13 mouse cellular contexts compared by ENCODE assay signal in the genomic region with DNA sequence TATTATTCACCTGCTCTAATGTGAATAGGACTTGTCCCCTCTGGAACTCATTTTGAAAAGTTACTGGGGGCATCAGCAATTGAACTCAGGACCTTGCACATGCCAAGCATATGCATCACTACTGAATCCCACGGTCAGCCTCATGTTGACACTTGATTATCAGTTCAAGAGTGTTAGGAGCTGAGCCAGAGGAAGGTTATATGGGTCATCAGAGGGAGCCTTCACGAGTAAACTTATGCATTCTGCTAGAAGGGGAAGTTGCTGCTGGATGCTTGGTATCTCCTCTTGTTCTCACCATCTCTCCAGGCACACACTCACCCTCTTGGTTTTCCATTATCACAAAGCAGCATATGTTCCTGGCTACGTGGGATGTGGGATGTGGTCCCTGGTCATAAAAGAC. TPM values are rescaled to one million over a fixed set of nuclear protein-coding genes. Genes with fewer than 3 reads are reported as not detected.
A peak's percentile ranks its signal among the peaks of the same experiment; 100 is the strongest.
DNase-seq lines count a peak whose midpoint lies in the region; ATAC-seq and TF ChIP-seq lines count a peak whose summit lies in the region.
"Had no signal": no experiment of that assay in that cellular context is flagged by ENCODE, and none has a peak within 500 bp of the region (broad histone marks: within the 10 kb centered on the region; RNA-seq: fewer than 3 reads in every experiment).

No protein-coding gene starts in this region.

- 8% methylated on average over 3 of the region's 3 CpGs for WGBS in forebrain, embryonic 15.5 days
- 31% methylated on average over 3 of the region's 3 CpGs for WGBS in lung, adult 2 months
- WGBS in heart, embryonic 10.5 days: 19% methylated on average over 3 of the region's 3 CpGs

- no peaks in the 10 kb centered on the region for H3K27me3 ChIP-seq in forebrain, embryonic 15.5 days
- no peaks in the 10 kb centered on the region for H3K27me3 ChIP-seq in heart, embryonic 10.5 days (ENCODE audit: insufficient read depth, poor library complexity, severe bottlenecking)
- H3K27me3 ChIP-seq: embryonic facial prominence, embryonic 15.5 days had no signal

- H3K4me1 ChIP-seq in forebrain, embryonic 15.5 days: peaks cover 22% of the 10 kb centered on the region
- H3K4me1 ChIP-seq in lung, adult 2 months (ENCODE audit: control insufficient read depth, insufficient read depth, low read length): no peaks in the 10 kb centered on the region
- peaks cover 13% of the 10 kb centered on the region; the same call in 1 of the 2 replicates for H3K4me1 ChIP-seq in heart, embryonic 10.5 days

- H3K4me2 ChIP-seq in forebrain, embryonic 15.5 days (replicated peaks): no peak overlapping the region
- H3K4me2 ChIP-seq: heart, embryonic 11.5 days had no signal

- H3K4me3 ChIP-seq in forebrain, embryonic 15.5 days: no peak overlapping the region
- H3K4me3 ChIP-seq in lung, adult 2 months (replicated peaks; ENCODE audit: extremely low read depth, low read depth, low read length): no peak overlapping the region
- H3K4me3 ChIP-seq in heart, embryonic 10.5 days: no peak overlapping the region

- no peaks in the 10 kb centered on the region for H3K9me3 ChIP-seq in forebrain, embryonic 15.5 days
- no peaks in the 10 kb centered on the region for H3K9me3 ChIP-seq in heart, embryonic 10.5 days
- H3K9me3 ChIP-seq: embryonic facial prominence, embryonic 15.5 days had no signal

- H3K36me3 ChIP-seq in forebrain, embryonic 15.5 days: no peaks in the 10 kb centered on the region
- no peaks in the 10 kb centered on the region for H3K36me3 ChIP-seq in heart, embryonic 10.5 days
- H3K36me3 ChIP-seq: embryonic facial prominence, embryonic 15.5 days had no signal

- TF ChIP-seq POLR2A in lung, adult 2 months (IDR thresholded peaks at IDR 0.05; ENCODE audit: borderline replicate concordance, extremely low read depth, low read depth, low read length): no peak

- peak; percentile 26 for ATAC-seq in forebrain, embryonic 15.5 days (replicated peaks)
- 0 out of 2 replicates have a peak, but pooled peaks have one; percentile 52 for ATAC-seq in megakaryocyte-erythroid progenitor cell, adult 5-6 weeks (replicated peaks; ENCODE audit: low FRiP score, low TSS enrichment, poor library complexity, severe bottlenecking)
- ATAC-seq: CD4-positive, CD25-positive, alpha-beta regulatory T cell, adult 4 months; intestine, embryonic 16.5 days had no signal

- no peak overlapping the region for H3K9ac ChIP-seq in forebrain, embryonic 15.5 days (replicated peaks)
- H3K9ac ChIP-seq: embryonic facial prominence, embryonic 15.5 days had no signal

- DNase-seq in retina, postnatal 1 day: peak; percentile 55
- no peak for DNase-seq in retina, embryonic 14.5 days (ENCODE audit: low spot score)
- DNase-seq in lung, adult 2 months: no peak
- no peak for DNase-seq in heart, adult 18-20 months
- DNase-seq in heart, embryonic 10.5 days (ENCODE audit: low spot score): no peak
- DNase-seq: gastrocnemius, postnatal 25 days; thymus, adult 18-20 months had no signal

- no peak for TF ChIP-seq CTCF in lung, adult 2 months (IDR thresholded peaks at IDR 0.05; ENCODE audit: insufficient read depth, low read length)

- peak overlapping the region; percentile 83 for H3K27ac ChIP-seq in forebrain, embryonic 15.5 days (replicated peaks)
- H3K27ac ChIP-seq in heart, embryonic 10.5 days: no peak overlapping the region
- H3K27ac ChIP-seq: embryonic facial prominence, embryonic 15.5 days had no signal

RNA-seq across cellular contexts. Expression of gene Ngly1, which starts 47.4 kb away (rescaled TPM):
- polyA plus RNA-seq in forebrain, embryonic 15.5 days (2015; fragmentation: Nextera tagmentation; extraction: Ambion mirVana): 26.0 and 26.4 TPM in 2 replicates
- total RNA-seq in megakaryocyte-erythroid progenitor cell, adult 5-6 weeks (2014; fragmentation: Nextera tagmentation): 54.2 and 55.1 TPM in 2 replicates
- total RNA-seq in megakaryocyte-erythroid progenitor cell, adult 5-6 weeks (2017): 47.7 and 57.5 TPM in 2 replicates
- polyA plus RNA-seq in lung, adult 2 months (2012; rRNA removed): 23.1 and 37.3 TPM in 2 replicates
- total RNA-seq in heart, adult 18-20 months (2021): 10 to 100 TPM; 30.8 to 34.5 TPM
- 18.0 and 21.9 TPM in 2 replicates for polyA plus RNA-seq in heart, embryonic 10.5 days (2016; fragmentation: Nextera tagmentation; extraction: Ambion mirVana)

RNA-seq across cellular contexts. Expression of gene Oxsm, which starts 47.9 kb away (rescaled TPM):
- 1.7 and 1.9 TPM in 2 replicates for polyA plus RNA-seq in forebrain, embryonic 15.5 days (2015; fragmentation: Nextera tagmentation; extraction: Ambion mirVana)
- 6.3 and 11.8 TPM in 2 replicates for total RNA-seq in megakaryocyte-erythroid progenitor cell, adult 5-6 weeks (2014; fragmentation: Nextera tagmentation)
- total RNA-seq in megakaryocyte-erythroid progenitor cell, adult 5-6 weeks (2017): 8.4 and 9.7 TPM in 2 replicates
- polyA plus RNA-seq in lung, adult 2 months (2012; rRNA removed): 3.9 and 7.3 TPM in 2 replicates
- total RNA-seq in heart, adult 18-20 months (2021): 10 to 100 TPM; 21.5 to 24.8 TPM
- 1.4 and 3.0 TPM in 2 replicates for polyA plus RNA-seq in heart, embryonic 10.5 days (2016; fragmentation: Nextera tagmentation; extraction: Ambion mirVana)
